Mouse (Mus musculus) kidney, postnatal 0 days (tissue): ENCODE data around the gene Klhdc3. TPM values are rescaled to one million over a fixed set of nuclear protein-coding genes. Genes with fewer than 3 reads are reported as not detected.
A peak's percentile ranks its signal among the peaks of the same experiment; 100 is the strongest.

Source experiments
- ATAC-seq: fragments of 200-750 bp; cut with Nextera tagmentation; replicated peaks from 2 replicates; pipeline ENCODE4 v1.8.0; 2017; ENCODE audit warnings: low read depth, moderate number of reproducible peaks, moderate TSS enrichment, moderate library complexity; ENCODE audit not compliant: low FRiP score
- DNase-seq: peaks from one replicate; pipeline ENCODE4 v3.0.0-alpha.2; 2016; ENCODE audit warnings: low spot score
- H3K27ac ChIP-seq: fragments of 300-500 bp; sonication (generic); 2 replicates; pipeline ENCODE4 v1.5.1; 2014; ENCODE audit warnings: mild to moderate bottlenecking
- H3K27me3 ChIP-seq: fragments of 300-500 bp; sonication (generic); 2 replicates; pipeline ENCODE4 v1.6.1; 2014; ENCODE audit warnings: low read length, mixed read lengths; ENCODE audit not compliant: insufficient read depth
- H3K36me3 ChIP-seq: fragments of 300-500 bp; sonication (generic); 2 replicates; pipeline ENCODE4 v1.6.1; 2014; ENCODE audit warnings: low read length, mixed read lengths; ENCODE audit not compliant: insufficient read depth
- H3K4me1 ChIP-seq: fragments of 300-500 bp; sonication (generic); replicated peaks from 2 replicates; pipeline ENCODE4 v1.6.1; 2014; ENCODE audit warnings: antibody characterized with exemption, low read length, mixed read lengths; ENCODE audit not compliant: insufficient read depth
- H3K4me2 ChIP-seq: fragments of 300-500 bp; sonication (generic); 2 replicates; pipeline ENCODE4 v1.6.1; 2014; ENCODE audit warnings: mild to moderate bottlenecking, low read length, moderate library complexity, mixed read lengths
- H3K4me3 ChIP-seq: fragments of 300-500 bp; sonication (generic); replicated peaks from 2 replicates; pipeline ENCODE4 v1.5.1; 2014; ENCODE audit warnings: low read depth, low read length
- H3K9ac ChIP-seq: fragments of 300-500 bp; sonication (generic); 2 replicates; pipeline ENCODE4 v1.6.1; 2014; ENCODE audit warnings: low read depth, low read length
- H3K9me3 ChIP-seq: fragments of 300-500 bp; sonication (generic); replicated peaks from 2 replicates; pipeline ENCODE4 v1.6.1; 2016; ENCODE audit warnings: low read length, inconsistent platforms, mixed read lengths
- CTCF ChIP-seq: IDR thresholded peaks from 2 replicates; pipeline ENCODE4 v1.5.1; 2016; ENCODE audit warnings: antibody characterized with exemption, low read depth, mild to moderate bottlenecking, moderate library complexity
- WGBS: fragments of 180-500 bp; shearing (Covaris S2); extraction: QIAGEN DNeasy Blood & Tissue Kit; methylation state at CpG from one replicate; pipeline ENCODE4 v1.1.7; 2014; 5-methylcytosine and 5-hydroxymethylcytosine counted together
- polyA plus RNA-seq: library from polyadenylated mRNA; unstranded; fragments of >200 nt; fragmentation: Nextera tagmentation; extraction: Ambion mirVana; gene quantifications from 2 replicates; pipeline ENCODE4 v1.2.1, GENCODE M21; 2015

Klhdc3 gene
- polyA plus RNA-seq, 1 experiment from 2014 or later = 104 TPM

- no peak for DNase-seq
- H3K4me1 ChIP-seq = no peaks in the 10 kb centered on the region
- TF ChIP-seq CTCF = no peak
- H3K27ac ChIP-seq = no peak overlapping the region
- H3K36me3 ChIP-seq = peaks cover 2% of the 10 kb centered on the region; the same call in 1 of the 2 replicates
- ATAC-seq = no peak
- no peaks in the 10 kb centered on the region for H3K27me3 ChIP-seq
- no peak overlapping the region for H3K4me2 ChIP-seq
- 50% methylated on average over 1 of the region's 1 CpGs for WGBS
- no peak overlapping the region for H3K9ac ChIP-seq
- no peak overlapping the region for H3K4me3 ChIP-seq
- no peaks in the 10 kb centered on the region for H3K9me3 ChIP-seq
Observed at GRCm38 (mm10) chr17:46694517-46695063, 13.9 kb upstream of the Klhdc3 start.

GRCm38 (mm10) chr17:46691390-46691789, 10.7 kb upstream of the Klhdc3 start:
- no peaks in the 10 kb centered on the region for H3K27me3 ChIP-seq
- H3K4me2 ChIP-seq = no peak overlapping the region
- H3K9me3 ChIP-seq = no peaks in the 10 kb centered on the region
- no peaks in the 10 kb centered on the region for H3K4me1 ChIP-seq
- DNase-seq (no peak), ATAC-seq (no peak)
- WGBS = 89% methylated on average over 2 of the region's 2 CpGs
- no peak for TF ChIP-seq CTCF
- H3K9ac ChIP-seq = no peak overlapping the region
- H3K36me3 ChIP-seq = peaks cover 13% of the 10 kb centered on the region
- no peak overlapping the region for H3K4me3 ChIP-seq
- no peak overlapping the region for H3K27ac ChIP-seq

- DNase-seq (no peak), ATAC-seq (no peak)
- no peaks in the 10 kb centered on the region for H3K27me3 ChIP-seq
- H3K9me3 ChIP-seq = no peaks in the 10 kb centered on the region
- no peaks in the 10 kb centered on the region for H3K4me1 ChIP-seq
- no peak overlapping the region for H3K27ac ChIP-seq
- WGBS = 92% methylated on average over 12 of the region's 12 CpGs
- no peak overlapping the region for H3K9ac ChIP-seq
- no peak for TF ChIP-seq CTCF
- no peak overlapping the region for H3K4me3 ChIP-seq
- peaks cover 20% of the 10 kb centered on the region for H3K36me3 ChIP-seq
- no peak overlapping the region for H3K4me2 ChIP-seq
Observed at GRCm38 (mm10) chr17:46690665-46691064, 10.0 kb upstream of the Klhdc3 start.

- no peak for TF ChIP-seq CTCF
- Histone ChIP-seq H3K27ac (no peak overlapping the region), H3K36me3 (peaks cover 47% of the 10 kb centered on the region), H3K9me3 (no peaks in the 10 kb centered on the region), H3K4me3 (no peak overlapping the region), H3K27me3 (no peaks in the 10 kb centered on the region), H3K9ac (no peak overlapping the region), H3K4me2 (no peak overlapping the region), H3K4me1 (0 out of 2 replicates have a peak, but pooled peaks cover 5% of the 10 kb centered on the region)
- no peak for ATAC-seq
- 88% methylated on average over 6 of the region's 6 CpGs for WGBS
- no peak for DNase-seq
Observed at GRCm38 (mm10) chr17:46685913-46686312, 5.2 kb upstream of the Klhdc3 start.

- DNase-seq (no peak), ATAC-seq (no peak)
- H3K36me3 ChIP-seq = peaks cover 47% of the 10 kb centered on the region
- H3K9me3 ChIP-seq = no peaks in the 10 kb centered on the region
- TF ChIP-seq CTCF = no peak
- no peak overlapping the region for H3K27ac ChIP-seq
- no peaks in the 10 kb centered on the region for H3K27me3 ChIP-seq
- WGBS = 85% methylated on average over 16 of the region's 16 CpGs
- no peak overlapping the region for H3K4me3 ChIP-seq
- peaks cover 22% of the 10 kb centered on the region; the same call in 1 of the 2 replicates for H3K4me1 ChIP-seq
- H3K4me2 ChIP-seq = no peak overlapping the region
- H3K9ac ChIP-seq = no peak overlapping the region
Observed at GRCm38 (mm10) chr17:46682654-46683389, 2.1 kb upstream of the Klhdc3 start.

- H3K4me1 ChIP-seq = peaks cover 22% of the 10 kb centered on the region; the same call in 1 of the 2 replicates
- no peaks in the 10 kb centered on the region for H3K27me3 ChIP-seq
- H3K9ac ChIP-seq = peak overlapping the region; percentile 59
- H3K4me3 ChIP-seq = peak overlapping the region; percentile 57
- TF ChIP-seq CTCF = no peak
- H3K9me3 ChIP-seq = no peaks in the 10 kb centered on the region
- DNase-seq = no peak
- no peak for ATAC-seq
- peak overlapping the region; percentile 31; the same call in 1 of the 2 replicates for H3K27ac ChIP-seq
- WGBS = 25% methylated on average over 12 of the region's 12 CpGs
- peaks cover 43% of the 10 kb centered on the region for H3K36me3 ChIP-seq
- peak overlapping the region; percentile 65 for H3K4me2 ChIP-seq
Observed at GRCm38 (mm10) chr17:46681466-46682118, 878 bp upstream of the Klhdc3 start.
